26 mouse cellular contexts compared by ENCODE assay signal in genomic region chr16:91067122-91067521, GRCm38 (mm10). TPM values are rescaled to one million over a fixed set of nuclear protein-coding genes. Genes with fewer than 3 reads are reported as not detected.
"Had no signal": no experiment of that assay in that cellular context is flagged by ENCODE, and none has a peak within 500 bp of the region (broad histone marks: within the 10 kb centered on the region; RNA-seq: fewer than 3 reads in every experiment).

No protein-coding gene starts in this region.

- H3K9me3 ChIP-seq: heart, embryonic 10.5 days; heart, embryonic 12.5 days; hindbrain, embryonic 13.5 days; hindbrain, embryonic 15.5 days; kidney, embryonic 15.5 days; limb, embryonic 10.5 days; limb, embryonic 12.5 days; liver, embryonic 13.5 days had no signal

- H3K27ac ChIP-seq: heart, embryonic 10.5 days; hindbrain, embryonic 13.5 days; hindbrain, embryonic 15.5 days; hindbrain, postnatal 0 days; kidney, embryonic 15.5 days; kidney, postnatal 0 days; limb, embryonic 10.5 days; limb, embryonic 12.5 days; liver, embryonic 13.5 days had no signal

- H3K36me3 ChIP-seq: heart, embryonic 10.5 days; heart, embryonic 12.5 days; hindbrain, embryonic 13.5 days; hindbrain, embryonic 15.5 days; kidney, embryonic 15.5 days; limb, embryonic 10.5 days; limb, embryonic 12.5 days; liver, embryonic 13.5 days had no signal

- H3K4me1 ChIP-seq: kidney, embryonic 15.5 days; liver, embryonic 13.5 days had no signal

- H3K9ac ChIP-seq: heart, embryonic 12.5 days; hindbrain, embryonic 13.5 days; hindbrain, embryonic 15.5 days; kidney, embryonic 15.5 days; limb, embryonic 12.5 days; liver, embryonic 13.5 days had no signal

- H3K4me3 ChIP-seq: heart, embryonic 10.5 days; heart, embryonic 12.5 days; hindbrain, embryonic 13.5 days; hindbrain, embryonic 15.5 days; kidney, embryonic 15.5 days; limb, embryonic 10.5 days; limb, embryonic 12.5 days; liver, embryonic 13.5 days had no signal

- H3K4me2 ChIP-seq: heart, embryonic 12.5 days; hindbrain, embryonic 13.5 days; hindbrain, embryonic 15.5 days; kidney, embryonic 15.5 days; limb, embryonic 12.5 days; liver, embryonic 11.5 days; liver, embryonic 13.5 days had no signal

- DNase-seq: gastrocnemius, postnatal 14 days; gastrocnemius, postnatal 36 days; heart, adult 18-20 months; heart, postnatal 14 days; heart, postnatal 36 days; kidney, adult 11 months; kidney, adult 2 months; kidney, adult 9 months; kidney, postnatal 14 days; kidney, postnatal 36 days; layer of hippocampus, adult 9-11 months; layer of hippocampus, postnatal 36 days; liver; liver, embryonic 13.5 days had no signal

RNA-seq across cellular contexts. Expression of gene 4932438H23Rik, which starts 27.8 kb away (rescaled TPM):
- polyA plus RNA-seq: heart, embryonic 10.5 days; heart, embryonic 12.5 days; heart, embryonic 16.5 days; intestine, embryonic 14.5 days; limb, embryonic 10.5 days; limb, embryonic 12.5 days; liver, embryonic 11.5 days; liver, embryonic 13.5 days had no signal
